Mouse (Mus musculus): ENCODE measurements at regions not wholly inside any gene's neighbourhood (a gene's known extent, or its start where the extent isn't known, plus 50 kb on each side); places are given as distances from the start of the nearest gene placed in this dataset.

GRCm38 (mm10) chr13:91365270-91365952 is 94.7 kb upstream of the Ssbp2 start:
- no peak for TF ChIP-seq POLR2A (IDR thresholded peaks at IDR 0.05; ENCODE audit: borderline replicate concordance, control insufficient read depth, low read depth, low read length)
- no peak for TF ChIP-seq CTCF (IDR thresholded peaks at IDR 0.05; ENCODE audit: control insufficient read depth, insufficient read depth, low read length)

Measured in bone marrow, adult 2 months (tissue).